Mouse (Mus musculus) liver, embryonic 12.5 days (tissue): ENCODE measurements around the gene Slc4a8. TPM values are rescaled to one million over a fixed set of nuclear protein-coding genes. Genes with fewer than 3 reads are reported as not detected.

Source experiments
- ATAC-seq: fragments of 200-750 bp; cut with Nextera tagmentation; 2 replicates; pipeline ENCODE4 v1.8.0; 2017; ENCODE audit warnings: moderate number of reproducible peaks, mild to moderate bottlenecking, moderate library complexity
- H3K27ac ChIP-seq: fragments of 300-500 bp; sonication (generic); 2 replicates; pipeline ENCODE4 v1.5.1; 2016; ENCODE audit warnings: mild to moderate bottlenecking
- H3K27me3 ChIP-seq: fragments of 300-500 bp; sonication (generic); replicated peaks from 2 replicates; pipeline ENCODE4 v1.6.1; 2016; ENCODE audit warnings: mild to moderate bottlenecking, moderate library complexity
- H3K36me3 ChIP-seq: fragments of 300-500 bp; sonication (generic); 2 replicates; pipeline ENCODE4 v1.6.1; 2016; ENCODE audit warnings: mild to moderate bottlenecking, moderate library complexity
- H3K4me1 ChIP-seq: fragments of 300-500 bp; sonication (generic); 2 replicates; pipeline ENCODE4 v1.6.1; 2016
- H3K4me2 ChIP-seq: fragments of 300-500 bp; sonication (generic); 2 replicates; pipeline ENCODE4 v1.6.1; 2016; ENCODE audit warnings: mild to moderate bottlenecking, moderate library complexity
- H3K4me3 ChIP-seq: fragments of 300-500 bp; sonication (generic); 2 replicates; pipeline ENCODE4 v1.5.1; 2016; ENCODE audit warnings: mild to moderate bottlenecking, moderate library complexity
- H3K9ac ChIP-seq: fragments of 300-500 bp; sonication (generic); 2 replicates; pipeline ENCODE4 v1.6.1; 2016; ENCODE audit warnings: mild to moderate bottlenecking, moderate library complexity
- H3K9me3 ChIP-seq: fragments of 300-500 bp; sonication (generic); replicated peaks from 2 replicates; pipeline ENCODE4 v1.6.1; 2016; ENCODE audit warnings: mild to moderate bottlenecking, moderate library complexity
- WGBS: fragments of 180-500 bp; shearing (Covaris S2); methylation state at CpG from one replicate; pipeline ENCODE4 v1.1.7; 2016; ENCODE audit not compliant: insufficient replicate concordance; 5-methylcytosine and 5-hydroxymethylcytosine counted together
- polyA plus RNA-seq: library from polyadenylated mRNA; unstranded; fragments of >200 nt; fragmentation: Nextera tagmentation; extraction: Ambion mirVana; gene quantifications from 2 replicates; pipeline ENCODE4 v1.2.1, GENCODE M21; 2016

Slc4a8 gene
- polyA plus RNA-seq, 1 experiment from 2014 or later: 0.70 TPM

- H3K9ac ChIP-seq: no peak overlapping the region
- H3K36me3 ChIP-seq: no peaks in the 10 kb centered on the region
- H3K4me1 ChIP-seq: peaks cover 31% of the 10 kb centered on the region
- peaks cover 84% of the 10 kb centered on the region for H3K27me3 ChIP-seq
- 66% methylated on average over 11 of the region's 11 CpGs for WGBS
- ATAC-seq: no peak
- no peaks in the 10 kb centered on the region for H3K9me3 ChIP-seq
- H3K27ac ChIP-seq: no peak overlapping the region
- no peak overlapping the region for H3K4me3 ChIP-seq
- H3K4me2 ChIP-seq: no peak overlapping the region
Measured at GRCm38 (mm10) chr15:100727834-100728233, 33.7 kb upstream of the Slc4a8 start.

- H3K9ac ChIP-seq: 0 out of 2 replicates have a peak overlapping the region, but pooled peaks have one; percentile 20
- peak overlapping the region; percentile 48 for H3K4me3 ChIP-seq
- H3K4me1 ChIP-seq: peaks cover 34% of the 10 kb centered on the region
- no peaks in the 10 kb centered on the region for H3K9me3 ChIP-seq
- no peak overlapping the region for H3K27ac ChIP-seq
- H3K36me3 ChIP-seq: no peaks in the 10 kb centered on the region
- H3K4me2 ChIP-seq: peak overlapping the region; percentile 74
- ATAC-seq: no peak
- WGBS: 22% methylated on average over 9 of the region's 9 CpGs
- H3K27me3 ChIP-seq: peaks cover 84% of the 10 kb centered on the region
Measured at GRCm38 (mm10) chr15:100728586-100728985, 33.0 kb upstream of the Slc4a8 start.

- Histone ChIP-seq H3K4me3 (peak within 1 kb of the TSS; percentile 48), H3K27me3 (peaks cover 82% of the 10 kb centered on the region), H3K9me3 (no peaks in the 10 kb centered on the region), H3K4me2 (peak within 1 kb of the TSS; percentile 74), H3K27ac (no peak within 1 kb of the TSS), H3K9ac (0 out of 2 replicates have a peak within 1 kb of the TSS, but pooled peaks have one; percentile 20), H3K4me1 (peaks cover 42% of the 10 kb centered on the region), H3K36me3 (no peaks in the 10 kb centered on the region)
- WGBS: 9% methylated on average over 57 of the region's 57 CpGs
- ATAC-seq: peak; percentile 59
Measured at GRCm38 (mm10) chr15:100729281-100729985, 32.1 kb upstream of the Slc4a8 start, which contains the start of gene Galnt6. Gene Galnt6 (minus strand): TSS chr15:100729376.

- Histone ChIP-seq H3K27ac (no peak overlapping the region), H3K9me3 (no peaks in the 10 kb centered on the region), H3K4me2 (no peak overlapping the region), H3K9ac (no peak overlapping the region), H3K4me1 (peaks cover 53% of the 10 kb centered on the region), H3K36me3 (no peaks in the 10 kb centered on the region), H3K27me3 (peaks cover 71% of the 10 kb centered on the region), H3K4me3 (no peak overlapping the region)
- no peak for ATAC-seq
- 37% methylated on average over 9 of the region's 9 CpGs for WGBS
Measured at GRCm38 (mm10) chr15:100731081-100731480, 30.5 kb upstream of the Slc4a8 start.

DNA sequence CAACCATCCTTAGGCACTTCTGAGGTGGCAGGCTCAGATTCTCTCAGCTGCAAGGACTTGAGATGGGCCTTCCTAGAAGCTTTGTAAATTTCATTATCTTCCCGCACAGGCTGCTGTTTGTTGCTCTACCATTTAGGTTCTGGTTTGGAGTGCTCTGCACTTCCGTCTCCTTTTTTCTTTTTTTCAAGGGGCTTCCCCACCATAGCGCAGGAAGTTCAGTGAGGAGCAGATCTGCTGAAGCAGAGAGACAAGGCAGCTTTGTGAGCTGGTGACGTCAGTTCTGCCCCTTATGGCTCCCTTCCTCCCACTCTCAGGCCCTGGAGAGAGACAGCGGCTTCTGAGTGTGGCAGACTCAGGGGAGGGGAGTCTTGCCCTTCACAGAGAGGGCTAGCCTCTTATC is 29.0 kb upstream of the Slc4a8 start:
- Histone ChIP-seq H3K4me2 (no peak overlapping the region), H3K4me3 (no peak overlapping the region), H3K27ac (no peak overlapping the region), H3K36me3 (no peaks in the 10 kb centered on the region), H3K27me3 (peaks cover 56% of the 10 kb centered on the region), H3K4me1 (peaks cover 62% of the 10 kb centered on the region), H3K9ac (no peak overlapping the region), H3K9me3 (no peaks in the 10 kb centered on the region)
- ATAC-seq: no peak
- 16% methylated on average over 5 of the region's 5 CpGs for WGBS

GRCm38 (mm10) chr15:100735095-100735952 is 26.2 kb upstream of the Slc4a8 start:
- 53% methylated on average over 14 of the region's 15 CpGs for WGBS

GRCm38 (mm10) chr15:100735953-100736300 is 25.6 kb upstream of the Slc4a8 start:
- Histone ChIP-seq H3K4me1 (peaks cover 65% of the 10 kb centered on the region), H3K9me3 (no peaks in the 10 kb centered on the region), H3K4me3 (no peak overlapping the region), H3K4me2 (no peak overlapping the region), H3K27ac (no peak overlapping the region), H3K27me3 (peaks cover 31% of the 10 kb centered on the region), H3K9ac (no peak overlapping the region; the same call in 1 of the 2 replicates), H3K36me3 (no peaks in the 10 kb centered on the region)
- no peak for ATAC-seq
- 35% methylated on average over 9 of the region's 9 CpGs for WGBS

More at GRCm38 (mm10) chr15:100735095-100735952, 26.2 kb upstream of the Slc4a8 start:
- H3K9ac ChIP-seq: no peak overlapping the region
- peak; percentile 8; the same call in 1 of the 2 replicates for ATAC-seq
- H3K9me3 ChIP-seq: no peaks in the 10 kb centered on the region
- H3K27ac ChIP-seq: no peak overlapping the region
- peaks cover 68% of the 10 kb centered on the region for H3K4me1 ChIP-seq
- H3K4me2 ChIP-seq: no peak overlapping the region; the same call in 1 of the 2 replicates
- peaks cover 33% of the 10 kb centered on the region for H3K27me3 ChIP-seq
- no peaks in the 10 kb centered on the region for H3K36me3 ChIP-seq
- no peak overlapping the region for H3K4me3 ChIP-seq

- Histone ChIP-seq H3K9me3 (no peaks in the 10 kb centered on the region), H3K4me1 (peaks cover 52% of the 10 kb centered on the region), H3K36me3 (no peaks in the 10 kb centered on the region), H3K27ac (peak overlapping the region; percentile 80), H3K9ac (peak overlapping the region; percentile 64), H3K27me3 (peaks cover 16% of the 10 kb centered on the region; the same call in 1 of the 2 replicates), H3K4me2 (peak overlapping the region; percentile 54; the same call in 1 of the 2 replicates), H3K4me3 (no peak overlapping the region)
- WGBS: 67% methylated on average over 3 of the region's 3 CpGs
- no peak for ATAC-seq
Measured at GRCm38 (mm10) chr15:100737667-100738066, 23.9 kb upstream of the Slc4a8 start.

GRCm38 (mm10) chr15:100738351-100738781 is 23.2 kb upstream of the Slc4a8 start:
- 0 out of 2 replicates have a peak, but pooled peaks cover 9% of the 10 kb centered on the region for H3K27me3 ChIP-seq
- H3K36me3 ChIP-seq: no peaks in the 10 kb centered on the region
- H3K9ac ChIP-seq: peak overlapping the region; percentile 64
- ATAC-seq: peak; percentile 92
- 22% methylated on average over 7 of the region's 7 CpGs for WGBS
- no peak overlapping the region for H3K4me3 ChIP-seq
- peak overlapping the region; percentile 54 for H3K4me2 ChIP-seq
- H3K27ac ChIP-seq: peak overlapping the region; percentile 80
- peaks cover 48% of the 10 kb centered on the region for H3K4me1 ChIP-seq
- no peaks in the 10 kb centered on the region for H3K9me3 ChIP-seq

DNA sequence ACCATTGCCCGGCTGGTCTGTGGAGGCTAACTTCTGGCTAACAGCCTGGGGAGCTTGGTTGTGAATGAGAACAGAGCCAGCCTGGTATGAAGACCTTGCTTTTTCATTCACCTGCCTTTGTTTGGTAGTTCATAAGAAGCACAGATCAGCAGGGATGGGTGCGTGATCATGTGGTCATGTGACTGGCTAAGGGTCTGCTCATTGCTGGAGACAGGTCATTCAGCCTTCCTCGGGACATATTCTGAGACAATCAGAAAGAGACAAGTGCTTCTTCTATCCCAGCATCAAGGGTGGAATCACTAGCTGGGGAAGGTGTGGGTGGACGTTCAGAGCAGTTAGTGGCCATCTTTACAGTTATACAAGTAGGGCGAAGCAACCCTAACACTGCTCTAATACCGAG is 22.1 kb upstream of the Slc4a8 start:
- Histone ChIP-seq H3K27me3 (0 out of 2 replicates have a peak, but pooled peaks cover 8% of the 10 kb centered on the region), H3K4me3 (no peak overlapping the region), H3K4me2 (no peak overlapping the region), H3K9me3 (no peaks in the 10 kb centered on the region), H3K4me1 (peaks cover 39% of the 10 kb centered on the region), H3K36me3 (no peaks in the 10 kb centered on the region), H3K27ac (peak overlapping the region; percentile 34), H3K9ac (no peak overlapping the region; the same call in 1 of the 2 replicates)
- ATAC-seq: no peak
- WGBS: 80% methylated on average over 6 of the region's 6 CpGs

DNA sequence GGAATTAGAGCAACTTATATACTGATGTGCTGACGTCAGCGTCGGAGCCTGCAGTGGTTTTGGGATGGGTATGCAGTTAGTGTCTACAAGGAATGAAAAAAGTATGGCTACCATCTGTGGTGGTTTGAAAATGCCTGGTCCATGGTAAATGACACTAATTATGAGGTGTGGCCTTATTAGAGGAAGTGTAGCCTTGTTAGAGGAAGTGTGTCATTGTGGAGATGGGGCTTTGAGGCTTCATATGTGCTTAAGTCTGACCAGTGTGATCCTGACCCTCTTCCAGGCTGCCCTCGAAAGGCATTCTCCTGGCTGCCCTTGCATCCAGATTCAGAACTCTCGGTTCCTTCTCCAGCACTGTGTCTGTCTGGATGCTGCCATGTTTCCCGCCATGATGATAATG is 18.3 kb upstream of the Slc4a8 start:
- WGBS: 76% methylated on average over 6 of the region's 6 CpGs
- Histone ChIP-seq H3K9ac (no peak overlapping the region), H3K36me3 (no peaks in the 10 kb centered on the region), H3K27ac (no peak overlapping the region), H3K4me2 (no peak overlapping the region), H3K4me1 (peaks cover 34% of the 10 kb centered on the region), H3K4me3 (no peak overlapping the region), H3K9me3 (no peaks in the 10 kb centered on the region), H3K27me3 (0 out of 2 replicates have a peak, but pooled peaks cover 8% of the 10 kb centered on the region)
- no peak for ATAC-seq
